Mouse (Mus musculus): ENCODE data around the gene Tmem52. TPM values are rescaled to one million over a fixed set of nuclear protein-coding genes. Genes with fewer than 3 reads are reported as not detected.

Gene Tmem52
- polyA plus RNA-seq, 1 experiment from 2014 or later, result 1.3 TPM

- ATAC-seq (ENCODE audit: low read depth), result peak; percentile 79
- Histone ChIP-seq H3K4me3 (ENCODE audit: low read depth, low read length) (peak overlapping the region; percentile 15), H3K4me2 (ENCODE audit: low read depth, low read length) (peak overlapping the region; percentile 44)
These were observed 12.6 kb downstream of the Tmem52 start for GRCm38 (mm10) chr4:155481381-155482124.

GRCm38 (mm10) chr4:155482125-155482480, 13.2 kb downstream of the Tmem52 start:
- WGBS, result 89% methylated on average over 6 of the region's 6 CpGs
- Histone ChIP-seq H3K36me3 (ENCODE audit: control insufficient read depth, insufficient read depth, low read length) (no peaks in the 10 kb centered on the region), H3K4me1 (ENCODE audit: control insufficient read depth, insufficient read depth, low read length) (0 out of 2 replicates have a peak, but pooled peaks cover 4% of the 10 kb centered on the region), H3K27me3 (replicated peaks; ENCODE audit: control insufficient read depth, insufficient read depth, low read length) (no peaks in the 10 kb centered on the region), H3K9me3 (ENCODE audit: control insufficient read depth, low read length) (no peaks in the 10 kb centered on the region), H3K4me3 (ENCODE audit: low read depth, low read length) (no peak overlapping the region), H3K4me2 (ENCODE audit: low read depth, low read length) (no peak overlapping the region), H3K27ac (replicated peaks; ENCODE audit: low read depth, low read length) (no peak overlapping the region), H3K9ac (ENCODE audit: low read depth, low read length) (no peak overlapping the region)
- no peak for DNase-seq (ENCODE audit: low spot score)
- ATAC-seq (ENCODE audit: low read depth), result no peak

More at GRCm38 (mm10) chr4:155481381-155482124, 12.6 kb downstream of the Tmem52 start:
- Histone ChIP-seq H3K36me3 (ENCODE audit: control insufficient read depth, insufficient read depth, low read length) (no peaks in the 10 kb centered on the region), H3K9me3 (ENCODE audit: control insufficient read depth, low read length) (no peaks in the 10 kb centered on the region), H3K9ac (ENCODE audit: low read depth, low read length) (no peak overlapping the region; the same call in 1 of the 2 replicates), H3K27ac (replicated peaks; ENCODE audit: low read depth, low read length) (0 out of 2 replicates have a peak overlapping the region, but pooled peaks have one; percentile 28), H3K4me1 (ENCODE audit: control insufficient read depth, insufficient read depth, low read length) (0 out of 2 replicates have a peak, but pooled peaks cover 4% of the 10 kb centered on the region), H3K27me3 (replicated peaks; ENCODE audit: control insufficient read depth, insufficient read depth, low read length) (no peaks in the 10 kb centered on the region)
- 20% methylated on average over 28 of the region's 28 CpGs for WGBS
- peak; percentile 86 for DNase-seq (ENCODE audit: low spot score)

GRCm38 (mm10) chr4:155482733-155483540, 14.0 kb downstream of the Tmem52 start:
- DNase-seq (ENCODE audit: low spot score) (peak; percentile 39), ATAC-seq (ENCODE audit: low read depth) (peak; percentile 58)
- Histone ChIP-seq H3K27me3 (replicated peaks; ENCODE audit: control insufficient read depth, insufficient read depth, low read length) (no peaks in the 10 kb centered on the region), H3K9ac (ENCODE audit: low read depth, low read length) (no peak overlapping the region), H3K36me3 (ENCODE audit: control insufficient read depth, insufficient read depth, low read length) (no peaks in the 10 kb centered on the region), H3K27ac (replicated peaks; ENCODE audit: low read depth, low read length) (no peak overlapping the region), H3K9me3 (ENCODE audit: control insufficient read depth, low read length) (no peaks in the 10 kb centered on the region), H3K4me1 (ENCODE audit: control insufficient read depth, insufficient read depth, low read length) (peaks cover 9% of the 10 kb centered on the region; the same call in 1 of the 2 replicates), H3K4me2 (ENCODE audit: low read depth, low read length) (no peak overlapping the region), H3K4me3 (ENCODE audit: low read depth, low read length) (no peak overlapping the region)
- 69% methylated on average over 7 of the region's 8 CpGs for WGBS

GRCm38 (mm10) chr4:155485521-155485920, 16.6 kb downstream of the Tmem52 start:
- DNase-seq (ENCODE audit: low spot score), result no peak
- Histone ChIP-seq H3K27me3 (replicated peaks; ENCODE audit: control insufficient read depth, insufficient read depth, low read length) (no peaks in the 10 kb centered on the region), H3K9ac (ENCODE audit: low read depth, low read length) (no peak overlapping the region), H3K4me2 (ENCODE audit: low read depth, low read length) (no peak overlapping the region), H3K36me3 (ENCODE audit: control insufficient read depth, insufficient read depth, low read length) (no peaks in the 10 kb centered on the region), H3K9me3 (ENCODE audit: control insufficient read depth, low read length) (no peaks in the 10 kb centered on the region), H3K4me3 (ENCODE audit: low read depth, low read length) (no peak overlapping the region), H3K27ac (replicated peaks; ENCODE audit: low read depth, low read length) (no peak overlapping the region), H3K4me1 (ENCODE audit: control insufficient read depth, insufficient read depth, low read length) (peaks cover 23% of the 10 kb centered on the region; the same call in 1 of the 2 replicates)
- no peak for ATAC-seq (ENCODE audit: low read depth)
- WGBS, result 85% methylated on average over 3 of the region's 3 CpGs

- Histone ChIP-seq H3K4me3 (ENCODE audit: low read depth, low read length) (no peak overlapping the region), H3K9me3 (ENCODE audit: control insufficient read depth, low read length) (no peaks in the 10 kb centered on the region), H3K4me2 (ENCODE audit: low read depth, low read length) (0 out of 2 replicates have a peak overlapping the region, but pooled peaks have one; percentile 5), H3K4me1 (ENCODE audit: control insufficient read depth, insufficient read depth, low read length) (peaks cover 20% of the 10 kb centered on the region), H3K27ac (replicated peaks; ENCODE audit: low read depth, low read length) (peak overlapping the region; percentile 78), H3K36me3 (ENCODE audit: control insufficient read depth, insufficient read depth, low read length) (no peaks in the 10 kb centered on the region), H3K9ac (ENCODE audit: low read depth, low read length) (no peak overlapping the region), H3K27me3 (replicated peaks; ENCODE audit: control insufficient read depth, insufficient read depth, low read length) (no peaks in the 10 kb centered on the region)
- ATAC-seq (ENCODE audit: low read depth), result no peak
- WGBS, result 26% methylated on average over 3 of the region's 3 CpGs
- no peak for DNase-seq (ENCODE audit: low spot score)
These were observed 18.8 kb downstream of the Tmem52 start for GRCm38 (mm10) chr4:155487746-155488145.

- peak; percentile 48; the same call in 1 of the 2 replicates for ATAC-seq (ENCODE audit: low read depth)
- H3K4me3 ChIP-seq (ENCODE audit: low read depth, low read length), result no peak overlapping the region
- H3K9ac ChIP-seq (ENCODE audit: low read depth, low read length), result peak overlapping the region; percentile 51; the same call in 1 of the 2 replicates
- H3K9me3 ChIP-seq (ENCODE audit: control insufficient read depth, low read length), result no peaks in the 10 kb centered on the region
- H3K27me3 ChIP-seq (replicated peaks; ENCODE audit: control insufficient read depth, insufficient read depth, low read length), result no peaks in the 10 kb centered on the region
- peak; percentile 92 for DNase-seq (ENCODE audit: low spot score)
- 0 out of 2 replicates have a peak overlapping the region, but pooled peaks have one; percentile 5 for H3K4me2 ChIP-seq (ENCODE audit: low read depth, low read length)
- peak overlapping the region; percentile 78 for H3K27ac ChIP-seq (replicated peaks; ENCODE audit: low read depth, low read length)
- H3K36me3 ChIP-seq (ENCODE audit: control insufficient read depth, insufficient read depth, low read length), result no peaks in the 10 kb centered on the region
- 60% methylated on average over 8 of the region's 8 CpGs for WGBS
- peaks cover 27% of the 10 kb centered on the region for H3K4me1 ChIP-seq (ENCODE audit: control insufficient read depth, insufficient read depth, low read length)
These were observed 19.5 kb downstream of the Tmem52 start for GRCm38 (mm10) chr4:155488232-155489025.

- Histone ChIP-seq H3K27me3 (replicated peaks; ENCODE audit: control insufficient read depth, insufficient read depth, low read length) (no peaks in the 10 kb centered on the region), H3K9ac (ENCODE audit: low read depth, low read length) (no peak overlapping the region), H3K4me3 (ENCODE audit: low read depth, low read length) (no peak overlapping the region), H3K4me2 (ENCODE audit: low read depth, low read length) (no peak overlapping the region), H3K27ac (replicated peaks; ENCODE audit: low read depth, low read length) (peak overlapping the region; percentile 78), H3K36me3 (ENCODE audit: control insufficient read depth, insufficient read depth, low read length) (no peaks in the 10 kb centered on the region), H3K4me1 (ENCODE audit: control insufficient read depth, insufficient read depth, low read length) (peaks cover 29% of the 10 kb centered on the region), H3K9me3 (ENCODE audit: control insufficient read depth, low read length) (no peaks in the 10 kb centered on the region)
- ATAC-seq (ENCODE audit: low read depth) (no peak), DNase-seq (ENCODE audit: low spot score) (no peak)
- 81% methylated on average over 9 of the region's 9 CpGs for WGBS
These were observed 20.4 kb downstream of the Tmem52 start for GRCm38 (mm10) chr4:155489101-155489970.
